Mouse (Mus musculus) left cerebral cortex, adult 18-20 months (tissue): ENCODE measurements around the gene Pitpnc1. TPM values are rescaled to one million over a fixed set of nuclear protein-coding genes. Genes with fewer than 3 reads are reported as not detected.

Experiments used
- DNase-seq, 2 experiments: peaks; one replicate each; pipeline ENCODE4 v3.0.0; 2021 to 2022; ENCODE audit warnings: low spot score in 2 of 2, mixed read lengths in 1 of 2
- total RNA-seq, 2 experiments: library from RNA; stranded (reverse); gene quantifications; 2 replicates each; pipeline ENCODE4 v1.2.3; 2021

Pitpnc1 gene
- total RNA-seq, 2 experiments from 2014 or later = 48.5 to 51.7 TPM

- no peak for DNase-seq
Observed at GRCm38 (mm10) chr11:107287215-107288185, 183.0 kb downstream of the Pitpnc1 start.

GRCm38 (mm10) chr11:107285731-107286130, 184.8 kb downstream of the Pitpnc1 start:
- DNase-seq = no peak

GRCm38 (mm10) chr11:107283632-107284031, 186.9 kb downstream of the Pitpnc1 start:
- no peak for DNase-seq

GRCm38 (mm10) chr11:107282481-107282880, 188.0 kb downstream of the Pitpnc1 start:
- DNase-seq = peak; percentile 9 to 40

GRCm38 (mm10) chr11:107279258-107279657, 191.2 kb downstream of the Pitpnc1 start:
- DNase-seq = no peak

- DNase-seq = no peak
Observed at GRCm38 (mm10) chr11:107276898-107277297, 193.6 kb downstream of the Pitpnc1 start.

- DNase-seq = no peak
Observed at GRCm38 (mm10) chr11:107276337-107276736, 194.2 kb downstream of the Pitpnc1 start.

- DNase-seq = peak; percentile 30 to 34
Observed at GRCm38 (mm10) chr11:107275902-107276301, 194.6 kb downstream of the Pitpnc1 start.

GRCm38 (mm10) chr11:107274206-107274605, 196.3 kb downstream of the Pitpnc1 start:
- no peak for DNase-seq

- no peak for DNase-seq
Observed at GRCm38 (mm10) chr11:107272351-107272975, 198.0 kb downstream of the Pitpnc1 start.

- no peak for DNase-seq
Observed at GRCm38 (mm10) chr11:107270564-107270963, 199.9 kb downstream of the Pitpnc1 start.

GRCm38 (mm10) chr11:107267522-107267921, 203.0 kb downstream of the Pitpnc1 start:
- no peak for DNase-seq

GRCm38 (mm10) chr11:107265861-107266260, 204.6 kb downstream of the Pitpnc1 start:
- DNase-seq = no peak

GRCm38 (mm10) chr11:107264889-107265615, 205.4 kb downstream of the Pitpnc1 start:
- no peak for DNase-seq

- DNase-seq = no peak
Observed at GRCm38 (mm10) chr11:107263838-107264237, 206.7 kb downstream of the Pitpnc1 start.

- no peak for DNase-seq
Observed at GRCm38 (mm10) chr11:107259428-107259827, 211.1 kb downstream of the Pitpnc1 start.

- no peak for DNase-seq
Observed at GRCm38 (mm10) chr11:107255185-107255584, 215.3 kb downstream of the Pitpnc1 start.

GRCm38 (mm10) chr11:107254181-107254580, 216.3 kb downstream of the Pitpnc1 start:
- no peak for DNase-seq

- DNase-seq = no peak
Observed at GRCm38 (mm10) chr11:107252026-107252425, 218.5 kb downstream of the Pitpnc1 start.

- DNase-seq = no peak
Observed at GRCm38 (mm10) chr11:107251460-107251859, 219.0 kb downstream of the Pitpnc1 start.

GRCm38 (mm10) chr11:107250882-107251281, 219.6 kb downstream of the Pitpnc1 start:
- no peak for DNase-seq
